Mouse (Mus musculus) v-Abl transformed pro-B cells (cell line): ENCODE results near the gene Olfr137.

Source experiments
- in situ Hi-C, 2 experiments: fragments of 400-800 bp; cut with MboI; formaldehyde crosslinking; loops; one replicate each; pipeline ENCODE4 v1.15.1; 2025; ENCODE audit not compliant: unreplicated experiment in 2 of 2

Gene Olfr137

GRCm38 (mm10) chr17:38307470-38307869, at the start of gene Olfr137:
Olfr137 (minus strand) TSS chr17:38307570.
- in situ Hi-C loops, result no loop called here

DNA sequence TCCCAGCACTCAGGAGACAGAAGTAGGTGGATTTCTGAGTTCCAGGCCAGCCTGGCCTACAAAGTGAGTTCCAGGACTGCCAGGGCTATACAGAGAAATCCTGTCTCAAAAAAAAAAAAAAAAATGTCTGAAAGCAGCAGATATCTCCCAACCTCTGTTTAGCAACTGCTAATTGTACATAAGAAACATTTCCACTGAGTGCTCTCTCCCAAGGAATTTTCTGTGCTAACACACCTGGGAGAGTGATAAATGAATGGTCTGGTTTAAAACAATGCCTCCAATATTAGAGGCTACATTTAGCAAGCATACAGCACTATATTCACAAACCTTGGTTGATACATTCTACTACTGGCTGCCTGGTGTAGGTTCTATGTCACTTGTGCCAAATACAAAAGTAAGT, 22.2 kb upstream of the Olfr137 start, which contains the start of gene Olfr136:
Gene Olfr136, plus strand, starts transcription at position 301 of the 400 bp plus-strand sequence.
- in situ Hi-C loops, result no loop called here

GRCm38 (mm10) chr17:38260735-38261134, 46.6 kb downstream of the Olfr137 start, which contains the start of gene Olfr138:
Olfr138 (plus strand) TSS chr17:38261035.
- in situ Hi-C loops, result no loop called here
